Mouse (Mus musculus) brain, embryonic 18.5 days (tissue): Measurements from ENCODE around the gene Efhd1.
A peak's percentile ranks its signal among the peaks of the same experiment; 100 is the strongest.

Source experiments
- DNase-seq: peaks from one replicate; pipeline ENCODE4 v3.0.0-alpha.2; 2012; ENCODE audit warnings: low read depth, low spot score

Gene Efhd1

DNA sequence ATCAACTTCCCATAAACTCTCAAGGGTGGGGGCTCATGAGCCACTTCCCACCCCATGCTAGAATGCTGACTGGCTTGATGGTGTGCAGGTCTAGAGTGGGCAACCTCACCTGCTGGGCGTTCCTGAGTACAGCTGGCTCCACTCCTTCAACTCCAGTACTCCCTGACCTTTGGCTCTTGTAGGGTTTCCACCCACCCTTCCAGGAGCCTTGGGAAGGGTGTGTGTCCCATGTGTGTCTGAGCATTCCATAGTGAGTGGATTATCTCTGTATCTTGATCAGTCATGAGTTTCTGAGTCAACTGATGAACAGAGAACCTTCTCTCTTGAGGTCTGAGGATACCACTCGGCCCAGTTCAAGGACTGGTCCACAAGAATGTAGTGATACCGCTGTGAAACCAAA lies 44.8 kb downstream of the Efhd1 start:
- DNase-seq, result no peak

DNA sequence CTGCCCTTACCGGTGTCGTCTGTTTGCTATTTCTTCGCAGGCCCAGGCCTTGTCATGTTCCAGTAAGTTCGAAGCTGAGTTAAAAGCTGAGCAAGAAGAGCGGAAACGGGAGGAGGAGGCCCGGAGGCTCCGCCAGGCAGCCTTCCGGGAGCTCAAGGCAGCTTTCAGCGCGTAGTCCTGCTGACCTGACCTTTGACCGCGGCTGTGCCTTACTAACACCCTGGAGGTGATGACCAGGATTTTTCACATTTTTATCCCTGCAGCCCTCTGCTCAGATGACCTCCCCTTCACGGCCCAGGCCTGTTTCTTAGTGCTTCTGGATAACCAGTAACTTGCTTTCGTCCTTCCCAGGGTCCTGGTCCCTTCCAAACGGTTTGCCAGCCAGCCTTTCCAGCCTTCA lies 45.5 kb downstream of the Efhd1 start:
- DNase-seq, result no peak

GRCm38 (mm10) chr1:87312681-87313080 lies 48.5 kb downstream of the Efhd1 start:
- DNase-seq, result no peak

- DNase-seq, result no peak
Measured at GRCm38 (mm10) chr1:87313116-87313515, 49.0 kb downstream of the Efhd1 start.

- DNase-seq, result no peak
Measured at GRCm38 (mm10) chr1:87313843-87314570, 49.8 kb downstream of the Efhd1 start.

- DNase-seq, result no peak
Measured at GRCm38 (mm10) chr1:87315431-87315830, 51.3 kb downstream of the Efhd1 start.

- no peak for DNase-seq
Measured at GRCm38 (mm10) chr1:87315894-87316293, 51.7 kb downstream of the Efhd1 start.

- DNase-seq, result no peak
Measured at GRCm38 (mm10) chr1:87316672-87317071, 52.5 kb downstream of the Efhd1 start.

- no peak for DNase-seq
Measured at GRCm38 (mm10) chr1:87321071-87321470, 56.9 kb downstream of the Efhd1 start.

DNA sequence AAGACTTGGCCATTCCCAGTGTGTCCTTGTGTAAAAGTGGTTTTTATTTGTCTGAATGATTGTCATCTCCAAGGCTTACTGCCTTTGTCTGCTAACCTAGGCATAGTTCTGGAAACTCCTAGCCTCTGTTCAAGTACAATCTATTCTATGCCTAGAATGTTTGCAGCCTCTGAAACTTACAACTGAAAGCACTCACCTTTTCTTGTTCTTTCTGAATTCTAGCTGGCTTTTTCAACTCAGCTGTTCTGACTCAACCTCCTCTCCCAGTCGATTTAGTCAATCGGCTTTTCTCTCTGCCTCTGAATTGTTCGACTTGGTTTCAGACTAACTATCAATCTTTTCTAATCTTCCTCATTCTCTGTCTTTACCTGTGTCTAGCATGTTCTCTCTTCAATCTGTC lies 58.6 kb downstream of the Efhd1 start:
- no peak for DNase-seq

GRCm38 (mm10) chr1:87324649-87325048 lies 60.5 kb downstream of the Efhd1 start:
- no peak for DNase-seq

- DNase-seq, result peak; percentile 91
Measured at GRCm38 (mm10) chr1:87326742-87327163, 62.6 kb downstream of the Efhd1 start, which contains the start of gene Gigyf2. Gigyf2 (plus strand) TSS chr1:87326998.

DNA sequence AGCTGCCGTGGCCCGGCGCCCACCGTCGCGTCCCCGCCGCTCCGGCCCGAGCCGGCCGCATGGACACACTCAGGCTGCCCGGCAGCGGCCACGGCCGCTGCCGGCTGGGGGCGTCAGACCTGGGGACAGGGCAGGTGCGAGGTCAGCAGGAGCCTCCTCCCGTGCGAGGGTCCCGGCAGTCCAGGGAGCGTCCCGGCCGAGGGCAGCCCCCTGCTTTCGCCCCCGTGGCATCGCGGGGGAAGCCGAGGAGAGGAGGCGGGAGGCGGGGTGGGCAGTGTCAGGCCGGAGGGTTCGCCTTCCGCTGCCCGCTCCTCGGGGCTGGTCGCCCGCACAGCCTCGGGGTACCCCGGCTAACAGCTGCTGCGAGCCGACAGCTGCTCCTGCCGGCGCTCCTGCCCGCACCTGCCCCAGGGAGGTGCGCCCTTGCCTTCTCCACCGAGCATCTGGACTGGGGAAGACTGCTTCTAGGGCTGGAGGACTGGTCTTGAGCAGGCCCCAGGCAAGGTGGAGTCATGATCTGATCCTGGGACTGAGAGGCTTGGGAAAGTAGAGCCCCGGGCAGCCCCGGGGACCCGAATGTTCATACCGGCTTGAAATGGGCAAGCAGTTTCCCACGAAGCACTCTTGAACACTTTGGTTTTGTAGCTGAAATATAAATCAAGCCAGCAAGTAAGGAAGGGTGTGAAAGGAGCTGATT lies 63.1 kb downstream of the Efhd1 start:
- DNase-seq, result no peak

DNA sequence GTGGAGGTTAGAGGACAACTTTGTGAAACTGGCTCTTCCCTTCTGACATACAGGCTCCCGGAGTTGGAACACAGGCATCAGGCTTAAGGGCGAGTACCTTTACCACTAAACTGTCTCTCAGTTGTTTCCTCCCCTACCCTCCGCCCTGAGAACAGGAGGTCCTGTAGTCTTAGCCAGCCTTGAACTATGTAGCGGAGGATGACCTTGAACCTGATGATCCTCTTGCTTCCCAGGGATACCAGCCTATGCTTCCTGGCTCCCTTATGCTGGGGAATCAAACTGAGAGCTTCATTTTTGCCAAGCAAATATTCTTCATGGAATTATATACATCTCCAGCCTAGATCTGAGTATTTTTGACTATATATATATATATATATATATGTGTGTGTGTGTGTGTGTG lies 67.6 kb downstream of the Efhd1 start:
- no peak for DNase-seq

- DNase-seq, result no peak
Measured at GRCm38 (mm10) chr1:87350576-87350975, 86.4 kb downstream of the Efhd1 start.

DNA sequence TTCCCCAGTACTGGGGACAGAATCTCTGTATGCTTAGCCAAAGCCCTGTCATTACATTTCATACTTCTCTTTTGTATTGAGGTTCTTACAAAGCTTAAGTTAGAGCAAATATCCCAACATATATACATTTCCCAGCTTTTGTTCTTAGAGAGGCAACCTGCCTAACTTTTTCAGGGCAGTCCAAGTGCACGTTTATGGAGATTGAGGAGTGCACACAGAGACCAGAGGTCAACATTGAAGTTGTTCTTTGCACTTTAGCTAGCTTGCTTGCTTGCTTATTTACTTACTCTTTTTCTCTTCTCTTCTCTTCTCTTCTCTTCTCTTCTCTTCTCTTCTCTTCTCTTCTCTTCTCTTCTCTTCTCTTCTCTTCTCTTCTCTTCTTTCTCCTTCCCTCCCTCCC lies 96.1 kb downstream of the Efhd1 start:
- no peak for DNase-seq
